ENCODE assay signal across 28 mouse cellular contexts in the genomic region with DNA sequence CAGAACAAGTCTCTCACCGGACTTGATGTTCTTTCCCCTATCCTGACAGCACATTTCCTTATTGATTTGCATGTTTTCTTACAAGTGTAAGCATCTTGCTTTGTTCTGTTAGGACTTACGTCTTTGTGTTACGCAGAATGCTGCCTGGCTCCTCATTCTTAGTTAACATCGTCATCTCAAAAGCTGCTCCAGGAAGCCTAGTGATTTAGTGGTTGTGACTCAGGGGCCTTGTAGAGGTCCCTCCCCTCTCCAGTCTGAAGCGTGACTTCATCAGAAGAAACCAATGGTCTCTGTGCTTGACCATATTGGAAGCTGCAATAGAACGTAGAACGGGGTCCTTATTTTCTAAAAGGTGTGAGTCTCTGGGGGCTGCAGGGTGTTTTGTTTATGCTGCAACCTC.
DNase-seq lines count a peak whose midpoint lies in the region; ATAC-seq and TF ChIP-seq lines count a peak whose summit lies in the region.
"Had no signal": no experiment of that assay in that cellular context is flagged by ENCODE, and none has a peak within 500 bp of the region (broad histone marks: within the 10 kb centered on the region; RNA-seq: fewer than 3 reads in every experiment).

No protein-coding gene starts in this region.

- peaks cover 9% of the 10 kb centered on the region for H3K4me1 ChIP-seq in ES-Bruce4 (ENCODE audit: control insufficient read depth, insufficient read depth, low read length)
- H3K4me1 ChIP-seq: intestine, embryonic 15.5 days had no signal

- 0 out of 2 replicates have a peak overlapping the region, but pooled peaks have one; percentile 8 for H3K27ac ChIP-seq in ES-Bruce4 (ENCODE audit: insufficient read depth, low read length)
- H3K27ac ChIP-seq: embryonic facial prominence, embryonic 12.5 days; embryonic facial prominence, embryonic 15.5 days; heart, embryonic 15.5 days; hindbrain, embryonic 10.5 days; hindbrain, embryonic 13.5 days; intestine, embryonic 15.5 days had no signal

- peak; percentile 31 to 75 for DNase-seq in adrenal gland, adult (ENCODE audit: inconsistent age in 2 of 2, low spot score in 1 of 2)
- no peak for DNase-seq in adrenal gland, postnatal 4 days (ENCODE audit: low spot score in 2 of 2)
- peak; percentile 15 for DNase-seq in adrenal gland, postnatal 10 days
- DNase-seq in adrenal gland, postnatal 36 days = peak; percentile 35 to 55
- DNase-seq in testis, postnatal 10 days (ENCODE audit: low spot score) = no peak
- no peak for DNase-seq in gastrocnemius, adult 18-20 months (ENCODE audit: low spot score)
- DNase-seq: B cell, adult 2 months; cerebellum, adult 2 months; cerebellum, adult 9-11 months; cerebellum, postnatal 25 days; forebrain, postnatal 0 days; gastrocnemius, postnatal 14 days; heart, adult 11 months; heart, postnatal 10 days; heart, postnatal 36 days; kidney, adult 11 months; kidney, adult 8-10 months had no signal

- H3K36me3 ChIP-seq in ES-Bruce4 (ENCODE audit: control insufficient read depth, insufficient read depth, low read length, poor library complexity, severe bottlenecking) = no peaks in the 10 kb centered on the region; the same call in 1 of the 2 replicates
- H3K36me3 ChIP-seq: embryonic facial prominence, embryonic 12.5 days; embryonic facial prominence, embryonic 15.5 days; heart, embryonic 12.5 days; heart, embryonic 15.5 days; hindbrain, embryonic 10.5 days; hindbrain, embryonic 13.5 days; intestine, embryonic 15.5 days had no signal

- no peaks in the 10 kb centered on the region for H3K27me3 ChIP-seq in ES-Bruce4 (ENCODE audit: control insufficient read depth, insufficient read depth, low read length, poor library complexity, severe bottlenecking)
- H3K27me3 ChIP-seq: embryonic facial prominence, embryonic 12.5 days; embryonic facial prominence, embryonic 15.5 days; heart, embryonic 12.5 days; heart, embryonic 15.5 days; hindbrain, embryonic 13.5 days; intestine, embryonic 15.5 days had no signal

- H3K4me3 ChIP-seq in ES-Bruce4 (ENCODE audit: low read depth, low read length) = no peak overlapping the region
- H3K4me3 ChIP-seq: embryonic facial prominence, embryonic 12.5 days; embryonic facial prominence, embryonic 15.5 days; heart, embryonic 12.5 days; heart, embryonic 15.5 days; hindbrain, embryonic 10.5 days; hindbrain, embryonic 13.5 days; intestine, embryonic 15.5 days had no signal

- TF ChIP-seq EP300 in ES-Bruce4 (IDR thresholded peaks at IDR 0.05; ENCODE audit: insufficient read depth, low read depth, low read length) = no peak

- no peak for ATAC-seq in megakaryocyte, adult 5-6 weeks (ENCODE audit: poor library complexity, severe bottlenecking)
- ATAC-seq: forebrain, embryonic 14.5 days; forebrain, postnatal 0 days; hindbrain, embryonic 16.5 days; intestine, embryonic 15.5 days had no signal

- H3K9me3 ChIP-seq in ES-Bruce4 (replicated peaks; ENCODE audit: control insufficient read depth, insufficient read depth, low read length, poor library complexity, severe bottlenecking) = peaks cover 16% of the 10 kb centered on the region
- H3K9me3 ChIP-seq: embryonic facial prominence, embryonic 12.5 days; embryonic facial prominence, embryonic 15.5 days; heart, embryonic 12.5 days; heart, embryonic 15.5 days; hindbrain, embryonic 10.5 days; hindbrain, embryonic 13.5 days; intestine, embryonic 15.5 days had no signal

- no peak for TF ChIP-seq POLR2A in ES-Bruce4 (IDR thresholded peaks at IDR 0.05; ENCODE audit: insufficient read depth, low read length)

- H3K9ac ChIP-seq in ES-Bruce4 (ENCODE audit: low read depth, poor library complexity, severe bottlenecking) = no peak overlapping the region
- H3K9ac ChIP-seq: embryonic facial prominence, embryonic 12.5 days; embryonic facial prominence, embryonic 15.5 days; forebrain, postnatal 0 days; heart, embryonic 12.5 days; heart, embryonic 15.5 days; hindbrain, embryonic 13.5 days; intestine, embryonic 15.5 days had no signal

- TF ChIP-seq CTCF in ES-Bruce4 (IDR thresholded peaks at IDR 0.05; ENCODE audit: low read depth, low read length) = no peak

Comparison
In these comparisons a context has a peak if more than half of its experiments do, and no peak if none do; other contexts are left out.
1. DNase-seq: peak in adrenal gland, adult (2 of 2), adrenal gland, postnatal 10 days (single experiment) and adrenal gland, postnatal 36 days (2 of 2); none in adrenal gland, postnatal 4 days (0 of 2), testis, postnatal 10 days (single experiment) and gastrocnemius, adult 18-20 months (single experiment).